Mouse (Mus musculus): ENCODE results near the gene Stag1. TPM values are rescaled to one million over a fixed set of nuclear protein-coding genes. Genes with fewer than 3 reads are reported as not detected.

Stag1 gene
- polyA plus RNA-seq, 1 experiment from 2014 or later: 69.9 TPM

DNA sequence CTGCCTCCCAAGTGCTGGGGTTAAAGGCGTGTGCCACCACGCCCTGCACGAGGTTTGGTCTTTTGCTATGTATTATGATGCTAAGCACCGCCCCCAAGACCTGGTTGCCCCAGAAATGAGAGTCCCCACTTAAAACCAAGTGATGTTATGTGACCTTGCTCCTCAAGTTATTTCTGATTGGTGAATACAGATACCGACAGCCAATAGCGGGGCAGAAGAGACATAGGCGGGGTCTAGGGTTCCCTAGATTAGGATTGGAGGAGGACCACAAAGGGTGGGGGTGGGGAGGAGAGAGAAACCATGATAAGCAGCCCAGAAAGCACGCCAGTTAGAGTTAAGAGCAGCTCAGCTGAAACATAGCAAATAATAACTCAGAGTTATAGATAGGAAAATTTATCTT is 405.2 kb downstream of the Stag1 start:
- ATAC-seq (ENCODE audit: low FRiP score, low TSS enrichment): no peak
- Histone ChIP-seq H3K4me1 (ENCODE audit: control insufficient read depth, insufficient read depth, low read length) (0 out of 2 replicates have a peak, but pooled peaks cover 5% of the 10 kb centered on the region), H3K4me2 (replicated peaks; ENCODE audit: low read depth, low read length) (no peak overlapping the region), H3K4me3 (ENCODE audit: low read length) (no peak overlapping the region), H3K36me3 (ENCODE audit: control insufficient read depth, insufficient read depth, low read length) (no peaks in the 10 kb centered on the region), H3K9ac (ENCODE audit: low read depth, low read length) (no peak overlapping the region), H3K27me3 (ENCODE audit: control insufficient read depth, insufficient read depth, low read length) (no peaks in the 10 kb centered on the region), H3K9me3 (ENCODE audit: control insufficient read depth, low read length) (0 out of 2 replicates have a peak, but pooled peaks cover 3% of the 10 kb centered on the region), H3K27ac (ENCODE audit: low read depth, low read length) (no peak overlapping the region)
- WGBS: 96% methylated on average over 8 of the region's 8 CpGs

DNA sequence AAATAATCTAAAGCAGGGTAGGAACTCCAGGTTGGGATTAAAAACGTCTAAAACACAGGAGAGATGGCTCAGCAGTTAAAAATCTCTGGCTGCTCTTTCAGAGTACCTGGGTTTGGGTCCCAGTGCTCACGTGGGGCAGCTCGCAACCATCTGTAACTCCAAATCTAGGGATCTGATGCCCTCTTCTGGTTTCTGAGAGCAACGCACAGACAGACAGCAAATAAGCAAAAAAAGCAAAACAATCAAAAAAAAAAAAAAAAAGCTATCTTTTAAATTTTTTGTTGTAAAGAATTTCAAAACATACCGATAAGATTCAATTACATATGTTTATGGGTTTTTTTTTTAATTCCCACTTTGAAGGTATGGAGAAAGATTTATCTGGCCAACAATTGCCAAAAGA is 405.7 kb downstream of the Stag1 start:
- H3K4me3 ChIP-seq (ENCODE audit: low read length): no peak overlapping the region
- H3K4me2 ChIP-seq (replicated peaks; ENCODE audit: low read depth, low read length): no peak overlapping the region
- H3K36me3 ChIP-seq (ENCODE audit: control insufficient read depth, insufficient read depth, low read length): no peaks in the 10 kb centered on the region
- no peak overlapping the region for H3K9ac ChIP-seq (ENCODE audit: low read depth, low read length)
- no peak overlapping the region for H3K27ac ChIP-seq (ENCODE audit: low read depth, low read length)
- 0 out of 2 replicates have a peak, but pooled peaks cover 3% of the 10 kb centered on the region for H3K9me3 ChIP-seq (ENCODE audit: control insufficient read depth, low read length)
- no peak for ATAC-seq (ENCODE audit: low FRiP score, low TSS enrichment)
- H3K27me3 ChIP-seq (ENCODE audit: control insufficient read depth, insufficient read depth, low read length): no peaks in the 10 kb centered on the region
- WGBS: 92% methylated on average over 5 of the region's 5 CpGs
- H3K4me1 ChIP-seq (ENCODE audit: control insufficient read depth, insufficient read depth, low read length): 0 out of 2 replicates have a peak, but pooled peaks cover 5% of the 10 kb centered on the region

DNA sequence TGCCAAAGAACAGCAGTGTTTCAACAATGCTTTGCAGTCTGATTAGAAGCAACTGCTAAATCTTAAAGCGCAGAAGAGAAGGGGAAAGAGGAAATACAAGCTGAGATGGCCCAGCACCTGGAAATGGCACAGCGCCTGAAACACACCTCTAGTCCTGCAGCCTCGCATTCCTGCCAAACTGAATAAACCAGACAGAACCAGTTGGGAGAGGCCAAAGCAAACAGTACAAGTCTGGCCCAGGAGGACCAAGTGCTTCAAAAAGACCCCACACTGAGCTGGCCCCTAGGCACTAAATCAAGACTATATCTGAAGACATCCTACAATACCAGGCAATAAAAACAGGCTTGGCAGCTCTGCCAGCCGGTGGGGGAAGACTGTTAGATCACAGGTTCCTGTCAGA is 408.3 kb downstream of the Stag1 start:
- Histone ChIP-seq H3K36me3 (ENCODE audit: control insufficient read depth, insufficient read depth, low read length) (no peaks in the 10 kb centered on the region), H3K9me3 (ENCODE audit: control insufficient read depth, low read length) (0 out of 2 replicates have a peak, but pooled peaks cover 3% of the 10 kb centered on the region), H3K4me3 (ENCODE audit: low read length) (no peak overlapping the region), H3K27me3 (ENCODE audit: control insufficient read depth, insufficient read depth, low read length) (no peaks in the 10 kb centered on the region), H3K4me2 (replicated peaks; ENCODE audit: low read depth, low read length) (no peak overlapping the region), H3K27ac (ENCODE audit: low read depth, low read length) (no peak overlapping the region), H3K9ac (ENCODE audit: low read depth, low read length) (no peak overlapping the region), H3K4me1 (ENCODE audit: control insufficient read depth, insufficient read depth, low read length) (0 out of 2 replicates have a peak, but pooled peaks cover 5% of the 10 kb centered on the region)
- no peak for ATAC-seq (ENCODE audit: low FRiP score, low TSS enrichment)
- WGBS: 51% methylated on average over 4 of the region's 4 CpGs

Other genes with a start within 250 kb of the Stag1 start
- gene Il20rb, start 111.0 kb upstream of the Stag1 start, polyA plus RNA-seq (2014; fragmentation: Nextera tagmentation; extraction: Ambion mirVana): 0.79 and 1.8 TPM in 2 replicates
- 71.4 and 82.9 TPM in 2 replicates for gene Nck1, start 51.7 kb upstream of the Stag1 start, polyA plus RNA-seq (2014; fragmentation: Nextera tagmentation; extraction: Ambion mirVana)
- gene Slc35g2, start 26.7 kb upstream of the Stag1 start, polyA plus RNA-seq (2014; fragmentation: Nextera tagmentation; extraction: Ambion mirVana): 5.2 and 5.6 TPM in 2 replicates

All from kidney, embryonic 14.5 days (tissue).